In genomic region chr13:101229861-101230260, GRCm38 (mm10) we compare ENCODE assay signal across 17 mouse cellular contexts.
"Had no signal": no experiment of that assay in that cellular context is flagged by ENCODE, and none has a peak within 500 bp of the region (broad histone marks: within the 10 kb centered on the region; RNA-seq: fewer than 3 reads in every experiment).

No protein-coding gene starts in this region.

- DNase-seq: liver, postnatal 0 days; lung, adult 2 months; lung, postnatal 14 days; lung, postnatal 36 days; right cerebral cortex, postnatal 14 days; thymus, adult 2 months; thymus, postnatal 25 days; thymus, postnatal 4 days had no signal

- ATAC-seq: liver, postnatal 0 days; lung, postnatal 0 days; midbrain, embryonic 13.5 days; midbrain, embryonic 15.5 days had no signal

- H3K36me3 ChIP-seq: lung, embryonic 15.5 days; midbrain, embryonic 13.5 days; midbrain, embryonic 15.5 days; neural tube, embryonic 12.5 days; stomach, embryonic 15.5 days had no signal

- H3K9me3 ChIP-seq: lung, embryonic 15.5 days; megakaryocyte, embryonic 14.5 days; midbrain, embryonic 13.5 days; midbrain, embryonic 15.5 days; neural tube, embryonic 12.5 days; stomach, embryonic 15.5 days had no signal

- H3K4me1 ChIP-seq: stomach, embryonic 15.5 days had no signal

- H3K4me3 ChIP-seq: lung, embryonic 15.5 days; megakaryocyte, embryonic 14.5 days; midbrain, embryonic 13.5 days; midbrain, embryonic 15.5 days; neural tube, embryonic 12.5 days; stomach, embryonic 15.5 days had no signal

- H3K27me3 ChIP-seq: lung, embryonic 15.5 days; midbrain, embryonic 13.5 days; midbrain, embryonic 15.5 days; neural tube, embryonic 12.5 days; stomach, embryonic 15.5 days had no signal

- H3K27ac ChIP-seq: lung, embryonic 15.5 days; macrophage; midbrain, embryonic 13.5 days; midbrain, embryonic 15.5 days; neural tube, embryonic 12.5 days; stomach, embryonic 15.5 days; stomach, postnatal 0 days had no signal
